Mouse (Mus musculus): ENCODE measurements around the gene Zfp512b. TPM values are rescaled to one million over a fixed set of nuclear protein-coding genes. Genes with fewer than 3 reads are reported as not detected.

The Zfp512b gene
- polyA plus RNA-seq, 1 experiment from 2014 or later, result 30.0 TPM

DNA sequence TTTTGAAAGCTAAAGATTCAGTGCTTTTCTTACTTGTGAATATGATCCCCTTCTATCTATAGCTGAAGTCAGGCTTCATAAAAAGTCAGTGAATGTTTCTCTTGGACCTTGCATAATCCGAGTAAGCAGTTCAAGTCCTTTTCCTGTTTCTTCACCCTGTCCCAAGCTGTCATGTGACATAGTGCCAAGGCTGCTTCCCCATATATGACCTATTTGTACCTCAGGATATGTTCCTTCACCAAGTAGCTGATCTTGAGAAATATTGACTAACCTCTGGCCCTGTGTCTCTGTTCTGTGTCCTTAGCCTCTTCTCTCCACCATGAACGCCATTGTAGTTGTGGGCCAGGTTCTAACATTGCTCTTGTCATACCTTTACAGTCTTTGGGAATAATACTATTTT lies 56.2 kb downstream of the Zfp512b start:
- Histone ChIP-seq H3K4me2 (ENCODE audit: low read length) (no peak overlapping the region), H3K9ac (ENCODE audit: low read depth, low read length) (no peak overlapping the region), H3K9me3 (replicated peaks; ENCODE audit: low read length) (no peaks in the 10 kb centered on the region), H3K27me3 (ENCODE audit: insufficient read depth, low read length) (no peaks in the 10 kb centered on the region), H3K4me3 (replicated peaks; ENCODE audit: low read depth, low read length) (no peak overlapping the region), H3K4me1 (replicated peaks; ENCODE audit: insufficient read depth, low read length) (no peaks in the 10 kb centered on the region), H3K36me3 (ENCODE audit: insufficient read depth, low read length) (no peaks in the 10 kb centered on the region), H3K27ac (no peak overlapping the region)
- no peak for TF ChIP-seq CTCF (IDR thresholded peaks at IDR 0.05; ENCODE audit: low read depth)
- DNase-seq (ENCODE audit: low spot score) (no peak), ATAC-seq (replicated peaks; ENCODE audit: low FRiP score, low read depth) (no peak)
- 74% methylated on average over 2 of the region's 2 CpGs for whole genome bisulfite sequencing

DNA sequence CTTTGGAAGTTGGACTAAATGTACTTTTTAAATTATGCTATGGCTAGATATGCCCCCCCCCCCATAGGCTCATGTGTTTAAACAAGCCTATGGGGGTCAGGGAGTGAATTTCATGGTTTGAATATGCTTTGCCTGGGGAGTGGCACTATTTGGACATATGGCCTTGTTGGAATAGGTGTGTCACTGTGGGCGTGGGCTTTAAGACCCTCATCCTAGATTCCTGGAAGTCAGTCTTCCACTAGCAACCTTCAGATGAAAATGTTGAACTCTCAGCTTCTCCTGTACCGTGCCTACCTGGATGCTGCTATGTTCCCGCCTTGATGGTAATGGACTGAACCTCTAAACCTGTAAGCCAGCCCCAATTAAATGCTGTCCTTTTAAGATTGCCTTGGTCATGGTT lies 60.0 kb downstream of the Zfp512b start:
- no peak for ATAC-seq (replicated peaks; ENCODE audit: low FRiP score, low read depth)

More for the DNA sequence above, 60.0 kb downstream of the Zfp512b start:
- no peaks in the 10 kb centered on the region for H3K4me1 ChIP-seq (replicated peaks; ENCODE audit: insufficient read depth, low read length)
- no peak overlapping the region for H3K27ac ChIP-seq
- no peak overlapping the region for H3K4me3 ChIP-seq (replicated peaks; ENCODE audit: low read depth, low read length)
- 0 out of 2 replicates have a peak, but pooled peaks cover 4% of the 10 kb centered on the region for H3K36me3 ChIP-seq (ENCODE audit: insufficient read depth, low read length)
- no peak for DNase-seq (ENCODE audit: low spot score)
- H3K4me2 ChIP-seq (ENCODE audit: low read length), result no peak overlapping the region
- no peak for TF ChIP-seq CTCF (IDR thresholded peaks at IDR 0.05; ENCODE audit: low read depth)
- 94% methylated on average over 3 of the region's 3 CpGs for WGBS
- H3K9me3 ChIP-seq (replicated peaks; ENCODE audit: low read length), result no peaks in the 10 kb centered on the region
- no peaks in the 10 kb centered on the region for H3K27me3 ChIP-seq (ENCODE audit: insufficient read depth, low read length)
- no peak overlapping the region for H3K9ac ChIP-seq (ENCODE audit: low read depth, low read length)

Small RNAs within 50 kb of the gene (microRNA-seq; reads per million reads assigned to microRNA genes)
- gene Mir7006, result not detected

Other genes starting within 250 kb of the Zfp512b start
- gene Zgpat, start 227.9 kb downstream of the Zfp512b start, polyA plus RNA-seq (2015; fragmentation: Nextera tagmentation; extraction: Ambion mirVana), result 32.2 and 33.1 TPM in 2 replicates
- gene Arfrp1, start 227.4 kb downstream of the Zfp512b start, polyA plus RNA-seq (2015; fragmentation: Nextera tagmentation; extraction: Ambion mirVana), result 47.5 and 48.7 TPM in 2 replicates
- 14.7 TPM in 2 replicates for gene Lime1, start 212.7 kb downstream of the Zfp512b start, polyA plus RNA-seq (2015; fragmentation: Nextera tagmentation; extraction: Ambion mirVana)
- 15.6 and 17.8 TPM in 2 replicates for gene Zbtb46, start 133.4 kb downstream of the Zfp512b start, polyA plus RNA-seq (2015; fragmentation: Nextera tagmentation; extraction: Ambion mirVana)
- gene Abhd16b, start 99.6 kb downstream of the Zfp512b start, polyA plus RNA-seq (2015; fragmentation: Nextera tagmentation; extraction: Ambion mirVana), result 0.12 and 0.17 TPM in 2 replicates
- 140 and 144 TPM in 2 replicates for gene Tpd52l2, start 95.7 kb downstream of the Zfp512b start, polyA plus RNA-seq (2015; fragmentation: Nextera tagmentation; extraction: Ambion mirVana)
- gene Dnajc5, start 72.3 kb downstream of the Zfp512b start, polyA plus RNA-seq (2015; fragmentation: Nextera tagmentation; extraction: Ambion mirVana), result 70.5 and 79.5 TPM in 2 replicates
- 45.6 and 46.5 TPM in 2 replicates for gene Uckl1, start 7.9 kb downstream of the Zfp512b start, polyA plus RNA-seq (2015; fragmentation: Nextera tagmentation; extraction: Ambion mirVana)
- 46.3 and 52.2 TPM in 2 replicates for gene Prpf6, start 935 bp downstream of the Zfp512b start, polyA plus RNA-seq (2015; fragmentation: Nextera tagmentation; extraction: Ambion mirVana)
- 26.9 and 27.4 TPM in 2 replicates for gene Samd10, start 6.4 kb upstream of the Zfp512b start, polyA plus RNA-seq (2015; fragmentation: Nextera tagmentation; extraction: Ambion mirVana)
- gene Gm29797, start 64.2 kb upstream of the Zfp512b start, polyA plus RNA-seq (2015; fragmentation: Nextera tagmentation; extraction: Ambion mirVana), result not detected in 2 replicates
- gene Sox18, start 78.8 kb upstream of the Zfp512b start, polyA plus RNA-seq (2015; fragmentation: Nextera tagmentation; extraction: Ambion mirVana), result 56.6 and 62.2 TPM in 2 replicates
- gene Tcea2, start 87.5 kb upstream of the Zfp512b start, polyA plus RNA-seq (2015; fragmentation: Nextera tagmentation; extraction: Ambion mirVana), result 22.6 and 23.4 TPM in 2 replicates
- 38.9 and 41.7 TPM in 2 replicates for gene Rgs19, start 101.2 kb upstream of the Zfp512b start, polyA plus RNA-seq (2015; fragmentation: Nextera tagmentation; extraction: Ambion mirVana)
- not detected in 2 replicates for gene Lkaaear1, start 105.6 kb upstream of the Zfp512b start, polyA plus RNA-seq (2015; fragmentation: Nextera tagmentation; extraction: Ambion mirVana)
- gene Oprl1, start 122.2 kb upstream of the Zfp512b start, polyA plus RNA-seq (2015; fragmentation: Nextera tagmentation; extraction: Ambion mirVana), result 0.19 and 0.25 TPM in 2 replicates
- not detected in 2 replicates for gene Myt1, start 170.5 kb upstream of the Zfp512b start, polyA plus RNA-seq (2015; fragmentation: Nextera tagmentation; extraction: Ambion mirVana)
- gene Pcmtd2, start 245.1 kb upstream of the Zfp512b start, polyA plus RNA-seq (2015; fragmentation: Nextera tagmentation; extraction: Ambion mirVana), result 39.5 and 41.7 TPM in 2 replicates

Measured in kidney, postnatal 0 days (tissue).